Mouse (Mus musculus) cerebellum, adult (tissue): ENCODE results near the gene Nptx1.
A peak's percentile ranks its signal among the peaks of the same experiment; 100 is the strongest.

ENCODE experiments used
- ATAC-seq: cut with Nextera tagmentation; 2 replicates; pipeline ENCODE4 v1.9.2; 2017; ENCODE audit warnings: mild to moderate bottlenecking, moderate library complexity, mixed read lengths; ENCODE audit not compliant: insufficient number of reproducible peaks, low FRiP score, low TSS enrichment

Nptx1 gene

GRCm38 (mm10) chr11:119547183-119547921 is at the start of gene Nptx1:
TSS of gene Nptx1 (minus strand) at chr11:119547753.
- ATAC-seq = no peak

GRCm38 (mm10) chr11:119593966-119594365 is 46.4 kb upstream of the Nptx1 start:
- no peak for ATAC-seq

- ATAC-seq = no peak
Observed at GRCm38 (mm10) chr11:119589242-119589641, 41.7 kb upstream of the Nptx1 start.

- ATAC-seq = no peak
Observed at GRCm38 (mm10) chr11:119587112-119587511, 39.6 kb upstream of the Nptx1 start.

GRCm38 (mm10) chr11:119586511-119586910 is 39.0 kb upstream of the Nptx1 start:
- ATAC-seq = no peak; the same call in 1 of the 2 replicates

- no peak for ATAC-seq
Observed at GRCm38 (mm10) chr11:119577721-119578120, 30.2 kb upstream of the Nptx1 start.

GRCm38 (mm10) chr11:119576855-119577254 is 29.3 kb upstream of the Nptx1 start:
- ATAC-seq = no peak

GRCm38 (mm10) chr11:119572316-119573010 is 24.9 kb upstream of the Nptx1 start:
- no peak for ATAC-seq

GRCm38 (mm10) chr11:119566188-119566587 is 18.6 kb upstream of the Nptx1 start:
- ATAC-seq = no peak

- ATAC-seq = no peak
Observed at GRCm38 (mm10) chr11:119565684-119566083, 18.1 kb upstream of the Nptx1 start.

GRCm38 (mm10) chr11:119565021-119565420 is 17.5 kb upstream of the Nptx1 start:
- no peak for ATAC-seq

- ATAC-seq = peak; percentile 40; the same call in 1 of the 2 replicates
Observed at GRCm38 (mm10) chr11:119564383-119564782, 16.8 kb upstream of the Nptx1 start.

GRCm38 (mm10) chr11:119563166-119563565 is 15.6 kb upstream of the Nptx1 start:
- ATAC-seq = no peak

GRCm38 (mm10) chr11:119562286-119562685 is 14.7 kb upstream of the Nptx1 start:
- no peak for ATAC-seq

GRCm38 (mm10) chr11:119558870-119559610 is 11.5 kb upstream of the Nptx1 start:
- no peak for ATAC-seq

- no peak for ATAC-seq
Observed at GRCm38 (mm10) chr11:119557940-119558869, 10.7 kb upstream of the Nptx1 start.

GRCm38 (mm10) chr11:119555170-119555569 is 7.6 kb upstream of the Nptx1 start:
- ATAC-seq = no peak

GRCm38 (mm10) chr11:119554706-119555105 is 7.2 kb upstream of the Nptx1 start:
- ATAC-seq = no peak

GRCm38 (mm10) chr11:119552902-119553802 is 5.6 kb upstream of the Nptx1 start:
- no peak for ATAC-seq
